Mouse (Mus musculus) right cerebral cortex, postnatal 10 days (tissue): ENCODE data around the gene Olfr731.

Experiments used
- DNase-seq, 2 experiments: peaks; one replicate each; pipeline ENCODE4 v3.0.0; 2021; ENCODE audit warnings: low spot score in 2 of 2

Olfr731 gene

GRCm38 (mm10) chr14:50241766-50242165, at the start of gene Olfr731:
Olfr731 (minus strand) TSS chr14:50241866.
- no peak for DNase-seq

DNA sequence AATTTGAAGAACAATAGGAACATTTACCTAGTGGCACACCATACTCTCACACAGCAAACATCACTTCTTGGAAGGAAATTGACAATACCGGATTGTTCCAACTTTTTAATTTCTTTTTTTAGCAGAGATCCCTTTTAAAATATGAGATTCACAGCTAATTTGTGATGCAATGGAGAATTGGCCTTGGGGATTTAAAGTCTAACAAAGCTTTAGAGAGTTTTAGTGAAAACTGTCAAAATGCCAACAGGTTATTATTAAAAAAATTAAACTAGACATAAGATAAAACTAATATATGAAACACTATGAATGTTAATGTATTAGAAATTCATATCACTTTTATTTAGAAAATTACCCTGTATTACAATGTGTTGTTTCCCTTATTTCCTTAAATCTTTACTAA, 42.4 kb upstream of the Olfr731 start, which contains the start of gene Olfr732:
Olfr732 (minus strand) TSS at position 101 of the 400 bp plus-strand sequence.
- no peak for DNase-seq

GRCm38 (mm10) chr14:50188098-50188497, 53.6 kb downstream of the Olfr731 start, which contains the start of gene Olfr730:
Olfr730 (minus strand) TSS chr14:50188198.
- no peak for DNase-seq
